Mouse (Mus musculus): ENCODE results near the gene Nexn.

The Nexn gene

GRCm38 (mm10) chr3:152192238-152192931, 73.8 kb downstream of the Nexn start:
- no peak for DNase-seq

DNA sequence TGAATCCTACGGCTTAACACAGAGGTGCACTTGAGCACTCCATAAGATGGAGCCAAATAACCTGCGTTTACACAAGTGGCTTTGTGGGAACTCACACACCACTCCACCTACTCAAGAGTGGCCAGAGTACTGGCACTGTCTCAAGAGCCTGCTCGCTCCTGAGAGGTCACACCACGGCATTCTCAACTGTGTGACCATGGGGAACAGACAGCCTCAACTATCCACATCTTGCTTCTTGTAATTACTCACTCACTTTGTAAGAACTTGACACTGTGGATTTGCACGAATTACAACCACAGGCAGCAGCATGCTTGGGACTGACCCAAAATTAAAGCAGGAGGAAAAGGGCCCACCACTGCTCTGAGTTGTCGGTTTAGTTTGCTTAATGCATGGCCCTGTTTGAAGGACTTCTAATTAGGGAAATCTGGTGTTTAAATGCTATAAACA, 74.3 kb downstream of the Nexn start:
- DNase-seq, result peak; percentile 29

- DNase-seq, result no peak
These were observed 75.3 kb downstream of the Nexn start for GRCm38 (mm10) chr3:152190679-152191477.

GRCm38 (mm10) chr3:152189306-152189705, 76.8 kb downstream of the Nexn start:
- DNase-seq, result no peak

All from thymus, postnatal 25 days (tissue).